Mouse (Mus musculus): ENCODE data around the gene Fgd2.

Fgd2 gene

GRCm38 (mm10) chr17:29422912-29423504 lies 62.3 kb downstream of the Fgd2 start:
- no peak for DNase-seq (ENCODE audit: low spot score in 2 of 2)

DNA sequence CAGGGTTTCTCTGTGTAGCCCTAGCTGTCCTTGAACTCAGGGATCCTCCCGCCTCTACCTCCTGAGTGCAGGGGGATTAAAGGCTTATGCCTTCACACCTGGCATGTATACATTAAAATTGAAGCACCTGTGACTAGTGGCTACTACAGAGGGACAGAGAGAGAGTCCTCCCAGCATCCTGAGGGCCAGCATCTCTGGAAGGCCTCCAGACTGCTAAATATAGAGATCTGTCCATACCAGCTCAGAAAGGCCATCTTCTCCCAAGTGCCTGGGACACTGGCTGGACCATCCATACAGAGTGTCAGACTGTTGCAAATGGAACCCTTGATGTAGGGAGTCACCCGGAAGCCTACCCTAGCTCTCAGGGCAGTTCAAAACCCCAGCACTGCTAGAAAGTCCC lies 63.3 kb downstream of the Fgd2 start:
- no peak for DNase-seq (ENCODE audit: low spot score in 2 of 2)

- no peak for DNase-seq (ENCODE audit: low spot score in 2 of 2)
Measured at GRCm38 (mm10) chr17:29425345-29425744, 64.6 kb downstream of the Fgd2 start.

- no peak for DNase-seq (ENCODE audit: low spot score in 2 of 2)
Measured at GRCm38 (mm10) chr17:29428213-29428612, 67.5 kb downstream of the Fgd2 start.

- DNase-seq (ENCODE audit: low spot score in 2 of 2), result no peak
Measured at GRCm38 (mm10) chr17:29428826-29429225, 68.1 kb downstream of the Fgd2 start.

Data from right cerebral cortex, postnatal 10 days (tissue).